Mouse (Mus musculus) layer of hippocampus, adult 2 months (tissue): Measurements from ENCODE around the gene Inpp5a. TPM values are rescaled to one million over a fixed set of nuclear protein-coding genes. Genes with fewer than 3 reads are reported as not detected.

Source experiments
- DNase-seq, 2 experiments: peaks; one replicate each; pipeline ENCODE4 v3.0.0; 2022; ENCODE audit warnings: low spot score in 2 of 2
- H3K27ac ChIP-seq: fragments of 200-600 bp; 2 replicates; pipeline ENCODE4 v1.8.1; 2022
- H3K4me3 ChIP-seq: fragments of 200-600 bp; 2 replicates; pipeline ENCODE4 v1.8.1; 2022; ENCODE audit warnings: mild to moderate bottlenecking
- CTCF ChIP-seq: fragments of 200-600 bp; conservative IDR thresholded peaks from 2 replicates; pipeline ENCODE4 v1.8.1; 2022; ENCODE audit warnings: antibody characterized with exemption, mild to moderate bottlenecking, moderate library complexity
- long read RNA-seq, 2 experiments: library from polyadenylated mRNA; stranded (forward); transcript quantifications; one replicate each; pipeline ENCODE4 v2.0.0; 2021; ENCODE audit warnings: borderline mapping rate in 2 of 2
- total RNA-seq, 2 experiments: library from RNA; stranded (reverse); gene quantifications; 2 replicates each; pipeline ENCODE4 v1.2.3; 2021

Inpp5a gene
- 10 to 100 TPM; 39.2 to 41.1 TPM for total RNA-seq
- long read RNA-seq, experiment 1, transcript Inpp5a-203 (16 exons, 2,826 nt) = major isoform, 31 of 42 reads
- long read RNA-seq, experiment 1, partial matches to known transcripts = 3 of 42 reads
- long read RNA-seq, experiment 1, other reads (novel, unspliced or antisense) = 5 of 42 reads
- long read RNA-seq, experiment 2, transcript Inpp5a-203 (16 exons, 2,826 nt) = major isoform, 30 of 45 reads
- long read RNA-seq, experiment 2, transcript Inpp5a-201 (16 exons, 2,774 nt) = minor isoform, 5 of 45 reads
- long read RNA-seq, experiment 2, partial matches to known transcripts = 4 of 45 reads
- long read RNA-seq, experiment 2, other reads (novel, unspliced or antisense) = 6 of 45 reads

DNA sequence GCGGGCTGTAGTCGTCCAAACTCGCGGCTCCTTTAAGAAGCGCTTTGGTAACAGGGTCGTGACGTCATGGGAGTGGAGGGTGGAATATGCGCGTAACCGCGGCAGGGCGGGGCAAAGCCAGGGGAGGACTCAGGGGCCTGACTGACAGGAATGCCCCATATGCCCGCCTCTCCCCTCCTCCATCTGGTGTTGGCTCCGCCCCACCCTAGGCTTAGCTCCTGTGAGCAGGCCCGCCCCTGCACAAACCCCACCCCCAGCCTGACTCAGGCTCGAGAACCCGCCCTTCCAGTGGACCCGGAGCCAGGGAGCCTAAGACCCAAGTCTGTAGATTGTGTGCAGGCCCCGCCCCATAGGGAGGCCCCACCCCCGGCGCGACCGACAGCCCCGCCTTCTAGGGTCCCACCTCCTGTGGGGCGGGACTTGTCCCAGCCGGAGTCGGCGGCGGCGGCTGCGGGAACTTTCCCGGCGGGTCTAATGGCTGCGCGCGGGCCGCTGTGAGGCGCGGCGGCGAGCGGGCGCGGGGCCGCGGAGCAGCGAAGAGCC, at the start of gene Inpp5a:
TSS of gene Inpp5a (plus strand) at position 440 of the 543 bp plus-strand sequence.
- Histone ChIP-seq H3K27ac (peak within 1 kb of the TSS; percentile 95), H3K4me3 (peak within 1 kb of the TSS; percentile 86)
- peak; percentile 98 to 100 for DNase-seq
- no peak for TF ChIP-seq CTCF

DNA sequence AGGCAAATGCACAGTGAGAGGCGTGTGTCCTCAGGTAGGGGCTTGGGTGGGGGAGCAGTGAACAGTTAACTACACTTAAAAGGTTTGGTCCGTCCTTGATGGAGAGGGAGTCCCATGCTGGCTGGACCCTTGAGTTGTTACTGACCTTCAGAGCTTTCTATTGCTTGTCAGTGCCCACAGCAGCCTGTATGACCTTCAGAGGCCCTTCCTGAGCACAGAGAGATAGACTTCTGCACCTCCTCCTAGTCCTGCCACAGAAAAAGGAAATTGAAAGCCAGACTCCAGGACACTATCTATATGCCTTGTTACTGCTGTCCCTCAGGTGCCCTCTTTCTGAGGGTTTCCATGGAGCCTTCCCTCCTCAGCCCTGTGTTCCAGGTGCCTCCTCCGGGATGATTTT, 49.7 kb upstream of the Inpp5a start:
- no peak for DNase-seq
- Histone ChIP-seq H3K27ac (no peak overlapping the region), H3K4me3 (no peak overlapping the region)
- TF ChIP-seq CTCF = no peak

DNA sequence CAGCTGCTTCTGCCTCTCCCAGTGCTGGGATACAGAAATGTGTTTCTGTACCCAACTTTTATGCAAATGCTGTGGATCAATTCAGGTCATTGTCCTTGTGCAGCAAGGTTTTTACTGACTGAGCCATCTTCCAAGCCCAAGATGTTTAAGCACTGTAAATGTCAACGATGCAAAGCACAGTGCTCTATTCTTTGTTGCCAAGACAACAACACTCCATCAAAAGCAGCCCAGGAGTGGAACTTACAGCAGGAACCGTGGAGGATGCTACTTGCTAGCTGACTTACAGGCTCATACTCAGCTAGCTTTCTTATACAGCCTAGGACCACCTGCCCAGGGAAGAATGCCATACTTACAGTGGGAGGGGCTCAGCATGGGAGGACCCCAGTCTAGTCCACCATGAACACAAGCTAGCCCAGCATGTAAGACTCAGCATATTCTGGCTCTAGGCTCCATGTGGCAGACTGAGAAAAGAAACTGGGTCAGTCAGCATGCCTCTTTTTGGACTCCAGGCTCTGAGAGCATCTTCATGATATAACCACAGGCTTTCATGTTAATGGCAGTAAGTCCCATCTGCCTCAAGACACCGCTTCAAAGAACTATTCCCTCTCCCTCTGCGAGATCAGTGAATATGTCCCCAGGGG, 47.8 kb upstream of the Inpp5a start:
- DNase-seq = no peak
- TF ChIP-seq CTCF = no peak
- Histone ChIP-seq H3K4me3 (no peak overlapping the region), H3K27ac (no peak overlapping the region)

DNA sequence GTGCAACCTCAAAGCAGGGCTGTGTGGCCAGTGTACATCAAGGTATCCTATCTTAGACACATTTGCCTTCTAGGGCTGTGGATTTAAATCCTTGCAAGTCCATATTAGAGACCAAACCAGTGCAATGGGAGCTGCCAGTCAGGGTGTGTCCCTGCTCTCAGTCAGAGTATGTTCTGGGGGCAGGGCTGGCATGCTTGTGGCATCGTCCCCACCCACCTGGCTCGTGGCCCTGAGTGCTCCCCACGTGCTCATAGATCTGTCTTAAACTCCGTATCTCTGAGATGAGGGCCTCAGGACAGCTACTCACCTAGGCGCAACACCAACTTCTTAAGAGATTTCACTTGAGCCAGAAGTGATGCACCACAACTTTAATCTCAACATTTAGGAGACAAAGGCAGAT, 46.1 kb upstream of the Inpp5a start:
- Histone ChIP-seq H3K27ac (no peak overlapping the region), H3K4me3 (no peak overlapping the region)
- no peak for TF ChIP-seq CTCF
- DNase-seq = no peak

DNA sequence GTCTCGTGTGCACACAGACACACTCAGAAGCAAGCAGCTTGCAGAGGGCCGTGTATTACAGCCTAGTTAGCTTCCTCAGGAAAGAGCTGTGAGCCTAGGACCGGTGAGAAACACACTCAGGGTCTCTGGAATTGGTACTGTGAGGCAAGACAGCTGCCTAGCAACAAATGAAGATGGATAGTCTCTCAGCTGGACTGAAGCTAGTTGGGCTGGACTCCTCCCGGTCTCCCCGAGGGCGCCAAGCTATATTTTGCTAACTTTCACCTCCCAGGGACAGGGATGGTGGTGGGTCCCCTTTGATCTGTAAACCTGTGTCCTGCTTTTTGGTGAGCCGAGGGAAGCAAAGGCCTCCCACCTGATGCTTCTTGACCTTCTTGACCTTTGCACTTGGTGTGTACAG, 41.9 kb upstream of the Inpp5a start:
- no peak for TF ChIP-seq CTCF
- Histone ChIP-seq H3K4me3 (no peak overlapping the region), H3K27ac (no peak overlapping the region)
- no peak for DNase-seq

DNA sequence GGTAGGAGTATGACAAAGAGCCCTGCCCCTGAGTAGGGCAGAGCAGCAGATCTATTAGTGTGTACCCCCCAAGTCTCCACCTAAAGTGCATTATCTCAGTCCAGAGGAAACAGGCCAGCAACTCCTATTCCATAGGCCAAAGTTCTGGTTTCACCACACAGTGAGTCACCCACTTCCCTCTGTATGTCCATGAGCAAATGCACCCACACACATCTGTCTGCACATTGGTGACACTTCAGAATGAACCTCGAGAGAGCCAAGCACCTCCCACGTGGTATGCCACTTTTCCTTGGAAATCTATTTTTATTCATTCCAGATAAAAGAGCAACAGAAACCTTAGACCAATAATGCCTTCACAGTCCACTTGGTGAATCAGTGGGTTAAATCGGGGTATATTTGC, 38.3 kb upstream of the Inpp5a start:
- Histone ChIP-seq H3K27ac (no peak overlapping the region), H3K4me3 (no peak overlapping the region)
- no peak for TF ChIP-seq CTCF
- no peak for DNase-seq

DNA sequence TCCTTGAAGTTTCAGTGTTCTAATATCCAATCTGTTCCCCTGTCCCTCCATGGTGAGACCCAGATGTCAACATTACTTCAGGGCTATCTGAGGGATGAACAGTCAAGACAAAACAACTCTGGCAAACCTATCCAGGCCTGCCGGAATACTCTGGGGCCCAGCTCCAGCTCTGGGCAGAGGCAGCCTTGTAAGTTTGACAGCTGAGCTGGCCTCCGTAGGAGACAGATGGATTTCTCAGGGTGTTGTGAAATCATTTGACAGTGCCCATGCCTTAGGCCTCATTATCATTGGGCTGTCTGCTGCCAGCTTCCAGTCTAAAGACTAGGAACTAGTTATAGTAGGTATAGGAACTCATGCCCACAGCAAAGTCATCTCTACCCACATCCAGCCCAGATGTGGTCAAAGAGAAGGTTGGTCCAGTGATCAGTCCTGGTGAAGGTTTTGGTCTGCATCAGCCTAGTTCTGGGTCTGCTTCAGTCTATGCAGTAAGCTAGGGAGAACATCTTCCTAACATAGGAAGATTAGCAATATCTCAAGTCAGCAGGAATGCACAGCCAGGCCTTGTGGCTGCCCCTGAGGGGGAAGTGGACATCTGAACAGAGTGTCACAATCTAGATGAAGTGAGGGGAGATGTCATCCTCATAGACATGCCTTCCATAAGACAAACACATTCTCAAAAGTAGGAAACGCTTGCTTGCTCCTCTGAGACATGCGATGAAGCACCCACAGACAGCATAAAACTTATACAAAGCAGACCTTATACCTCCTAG, 34.4 kb upstream of the Inpp5a start:
- DNase-seq = no peak
- Histone ChIP-seq H3K27ac (no peak overlapping the region), H3K4me3 (no peak overlapping the region)
- no peak for TF ChIP-seq CTCF

DNA sequence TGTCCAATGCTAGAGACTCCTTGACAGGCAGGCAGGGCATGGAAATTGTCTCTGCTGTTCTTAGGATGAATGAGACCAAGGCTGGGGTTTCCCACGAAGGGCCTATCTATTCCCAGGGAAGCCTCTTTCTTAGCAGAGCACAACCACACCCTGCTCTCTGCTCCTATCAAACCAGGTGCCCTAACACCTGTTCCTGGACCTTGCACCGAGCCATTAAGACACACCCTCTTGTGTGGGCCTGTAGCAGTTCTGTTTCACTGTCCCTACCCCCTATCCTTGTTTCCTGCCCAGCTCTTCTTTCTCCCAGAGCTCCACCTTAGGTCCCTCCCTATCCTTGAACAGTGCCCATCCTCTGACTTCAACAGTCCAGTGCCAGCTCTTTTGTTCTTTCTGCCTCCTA, 31.9 kb upstream of the Inpp5a start:
- TF ChIP-seq CTCF = no peak
- no peak overlapping the region for H3K4me3 ChIP-seq
- H3K27ac ChIP-seq = no peak overlapping the region
- no peak for DNase-seq

DNA sequence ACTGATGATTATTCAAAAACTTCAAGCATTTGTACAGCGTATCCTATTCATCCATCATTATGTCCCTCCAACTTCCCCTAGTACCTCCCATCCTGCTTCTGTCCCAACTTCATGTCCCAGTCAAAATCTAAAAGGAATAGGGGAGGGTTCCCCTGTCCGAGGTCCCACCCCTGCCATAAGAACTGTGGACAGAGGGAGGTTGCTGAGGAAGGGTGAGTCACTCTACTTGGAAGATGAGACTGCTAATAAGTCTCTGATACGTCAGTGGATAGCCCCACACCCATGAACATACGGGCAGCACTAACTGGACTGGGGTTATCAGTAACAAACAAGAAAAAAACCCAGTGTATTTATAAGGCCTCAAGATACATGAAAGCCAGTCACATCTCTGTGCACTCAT, 29.0 kb upstream of the Inpp5a start:
- no peak for TF ChIP-seq CTCF
- Histone ChIP-seq H3K4me3 (no peak overlapping the region), H3K27ac (no peak overlapping the region)
- DNase-seq = no peak

DNA sequence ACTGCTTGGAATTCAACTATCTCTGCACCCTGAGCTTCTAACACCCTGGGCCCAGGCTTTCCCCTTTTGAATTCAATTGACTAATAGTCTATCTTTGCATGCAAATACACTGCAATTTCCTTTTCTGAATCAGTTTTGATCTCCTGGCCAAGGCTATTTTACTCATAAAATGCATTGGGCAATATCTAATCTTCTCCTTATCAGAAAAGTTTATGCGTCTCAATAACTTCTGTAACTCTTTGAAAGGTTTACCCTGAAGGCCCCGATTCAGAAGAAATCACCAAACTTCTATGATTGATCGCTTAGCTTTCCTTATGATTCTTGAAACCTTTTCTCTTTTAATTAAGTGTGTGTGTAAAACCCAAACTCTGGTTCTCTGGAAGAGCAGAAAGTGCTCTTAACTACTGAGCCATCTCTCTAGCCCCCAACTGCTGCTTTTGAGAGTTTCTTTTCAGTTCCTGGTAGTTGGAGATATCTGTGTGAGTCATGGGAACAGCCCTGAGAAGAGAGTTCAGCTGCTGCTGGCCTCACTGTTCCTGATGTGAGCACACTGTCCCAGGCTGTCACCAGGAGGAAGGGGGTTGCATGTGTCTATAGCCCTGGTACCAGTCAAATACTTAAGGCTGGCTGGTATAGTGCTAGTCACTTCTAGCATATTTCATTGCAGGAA, 27.9 kb upstream of the Inpp5a start:
- no peak overlapping the region for H3K27ac ChIP-seq
- TF ChIP-seq CTCF = no peak
- no peak overlapping the region for H3K4me3 ChIP-seq
- no peak for DNase-seq

DNA sequence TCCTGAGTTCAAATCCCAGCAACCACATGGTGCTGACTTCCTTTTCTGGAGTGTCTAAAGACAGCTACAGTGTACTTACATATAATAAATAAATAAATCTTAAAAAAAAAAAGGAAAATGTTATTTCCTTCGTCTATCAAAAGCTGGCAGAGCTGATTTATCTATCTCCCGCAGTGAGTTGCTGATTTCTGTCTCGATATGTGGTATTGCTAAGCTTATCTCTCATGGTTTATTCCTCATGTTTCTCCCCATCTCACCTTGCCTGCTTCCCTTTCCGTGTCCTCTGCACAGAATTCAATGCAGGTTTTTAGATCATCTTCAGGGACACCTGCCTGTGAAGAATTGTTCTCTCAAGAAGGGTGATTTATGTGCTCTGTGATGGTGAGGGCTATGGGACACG, 27.1 kb upstream of the Inpp5a start:
- Histone ChIP-seq H3K27ac (no peak overlapping the region), H3K4me3 (no peak overlapping the region)
- no peak for DNase-seq
- no peak for TF ChIP-seq CTCF

DNA sequence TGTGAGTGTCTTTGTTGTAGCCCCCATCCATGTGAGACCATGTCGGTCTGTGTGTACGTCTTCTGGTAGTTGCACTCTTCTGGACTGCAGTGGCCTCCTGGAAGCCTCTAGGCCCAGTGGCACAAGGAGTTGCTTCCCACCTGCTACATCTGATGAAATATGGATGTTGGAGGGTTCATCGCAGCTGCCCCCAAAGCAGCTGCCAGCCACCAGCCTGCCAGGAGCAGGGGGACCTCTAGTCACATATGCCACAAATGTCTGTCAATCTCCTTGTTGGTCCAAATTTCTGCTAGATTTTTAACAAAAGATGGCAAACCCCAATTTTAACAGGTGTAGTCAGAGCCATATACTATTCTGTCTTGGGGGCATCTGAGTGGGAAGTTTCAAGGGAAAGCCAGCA, 26.4 kb upstream of the Inpp5a start:
- no peak overlapping the region for H3K27ac ChIP-seq
- no peak overlapping the region for H3K4me3 ChIP-seq
- no peak for DNase-seq
- no peak for TF ChIP-seq CTCF
